Mouse (Mus musculus): Measurements from ENCODE around the gene Eri2.
A peak's percentile ranks its signal among the peaks of the same experiment; 100 is the strongest.
"Not testable (repeated sequence)": the region's sequence is repeated elsewhere in the genome, so short reads cannot be mapped to it uniquely, and the experiment has no call there.

The Eri2 gene

GRCm38 (mm10) chr7:119739798-119740468, 53.9 kb downstream of the Eri2 start:
- not testable (repeated sequence) for DNase-seq (ENCODE audit: low spot score)

- DNase-seq (ENCODE audit: low spot score): no peak
Measured at GRCm38 (mm10) chr7:119738877-119739276, 55.0 kb downstream of the Eri2 start.

GRCm38 (mm10) chr7:119731262-119731661, 62.6 kb downstream of the Eri2 start:
- DNase-seq (ENCODE audit: low spot score): not testable (repeated sequence)

- DNase-seq (ENCODE audit: low spot score): no peak
Measured at GRCm38 (mm10) chr7:119727621-119728020, 66.2 kb downstream of the Eri2 start.

- no peak for DNase-seq (ENCODE audit: low spot score)
Measured at GRCm38 (mm10) chr7:119720947-119721310, 72.9 kb downstream of the Eri2 start.

- peak; percentile 93 for DNase-seq (ENCODE audit: low spot score)
Measured at GRCm38 (mm10) chr7:119720253-119720946, 73.5 kb downstream of the Eri2 start, which contains the start of gene Thumpd1. Thumpd1 (minus strand) TSS chr7:119720798.
